31 mouse cellular contexts compared by ENCODE assay signal in genomic region chr8:122661894-122662293, GRCm38 (mm10). TPM values are rescaled to one million over a fixed set of nuclear protein-coding genes. Genes with fewer than 3 reads are reported as not detected.
"Had no signal": no experiment of that assay in that cellular context is flagged by ENCODE, and none has a peak within 500 bp of the region (broad histone marks: within the 10 kb centered on the region; RNA-seq: fewer than 3 reads in every experiment).

No protein-coding gene starts in this region.

- H3K9ac ChIP-seq: heart, embryonic 13.5 days; heart, embryonic 15.5 days; hindbrain, embryonic 14.5 days; limb, embryonic 12.5 days; limb, embryonic 15.5 days; liver, embryonic 12.5 days; liver, embryonic 14.5 days had no signal

- ATAC-seq: liver, embryonic 12.5 days had no signal

- DNase-seq: kidney, adult 11 months had no signal

- H3K9me3 ChIP-seq: heart, embryonic 13.5 days; heart, embryonic 15.5 days; limb, embryonic 12.5 days; limb, embryonic 15.5 days; liver, embryonic 12.5 days had no signal

- H3K27ac ChIP-seq: hindbrain, embryonic 14.5 days; liver, embryonic 14.5 days had no signal

- H3K4me2 ChIP-seq: heart, embryonic 11.5 days; hindbrain, embryonic 14.5 days; liver, embryonic 12.5 days had no signal

- H3K4me3 ChIP-seq: heart, adult 2 months; heart, embryonic 13.5 days; heart, embryonic 15.5 days; limb, embryonic 12.5 days; limb, embryonic 15.5 days; liver, embryonic 12.5 days had no signal

- H3K27me3 ChIP-seq: heart, embryonic 13.5 days; heart, embryonic 15.5 days; limb, embryonic 12.5 days; limb, embryonic 15.5 days; liver, embryonic 12.5 days had no signal

- H3K36me3 ChIP-seq: heart, embryonic 13.5 days; heart, embryonic 15.5 days; limb, embryonic 12.5 days; limb, embryonic 15.5 days had no signal

RNA-seq across cellular contexts. Expression of gene Pabpn1l, which starts 39.4 kb away (rescaled TPM):
- total RNA-seq: gastrocnemius, adult 18-20 months; gastrocnemius, postnatal 10 days; gastrocnemius, postnatal 36 days; heart, postnatal 36 days; hematopoietic stem cell, adult 5-6 weeks; layer of hippocampus, adult 18-20 months; layer of hippocampus, adult 8-10 months; layer of hippocampus, postnatal 14 days; left cerebral cortex, adult 18-20 months; left cerebral cortex, adult 8-10 months; left cerebral cortex, postnatal 10 days; left cerebral cortex, postnatal 25 days; left cerebral cortex, postnatal 4 days; liver, adult 2 months had no signal
- polyA plus RNA-seq: gonadal fat pad, adult 2 months; heart, embryonic 11.5 days; heart, embryonic 13.5 days; heart, embryonic 15.5 days; heart, postnatal 0 days; hindbrain, embryonic 11.5 days; hindbrain, embryonic 14.5 days; hindbrain, embryonic 16.5 days; intestine, embryonic 14.5 days; intestine, embryonic 16.5 days; kidney, embryonic 14.5 days; limb, embryonic 12.5 days; limb, embryonic 15.5 days; liver, adult 2 months; liver, embryonic 12.5 days; liver, embryonic 14.5 days had no signal
